Mouse (Mus musculus) CH12.LX (cell line): ENCODE measurements around the gene Gm45618. TPM values are rescaled to one million over a fixed set of nuclear protein-coding genes. Genes with fewer than 3 reads are reported as not detected.

ENCODE experiments used
- DNase-seq: peaks from one replicate; pipeline ENCODE4 v3.0.0-alpha.2; 2013; ENCODE audit errors: extremely low read depth
- H3K27ac ChIP-seq: 2 replicates; pipeline ENCODE4 v1.5.1; 2012; ENCODE audit warnings: low read depth, mild to moderate bottlenecking, control low read depth, moderate library complexity; ENCODE audit not compliant: insufficient read depth
- H3K27me3 ChIP-seq: replicated peaks from 2 replicates; pipeline ENCODE3; 2012; ENCODE audit warnings: inconsistent platforms
- H3K36me3 ChIP-seq, 2 experiments: replicated peaks in 1 of 2; 2 replicates each; pipeline versions ENCODE3 to v1.6.1; 2012; ENCODE audit warnings: inconsistent platforms in 1 of 2, low read length in 1 of 2, mild to moderate bottlenecking in 1 of 2, mixed read lengths in 1 of 2, moderate library complexity in 1 of 2; ENCODE audit not compliant: control insufficient read depth in 1 of 2, insufficient read depth in 1 of 2
- H3K4me1 ChIP-seq, 2 experiments: 2 replicates each; pipeline ENCODE4 v1.6.1; 2012; ENCODE audit warnings: inconsistent platforms in 1 of 2, moderate library complexity in 1 of 2; ENCODE audit not compliant: insufficient read depth in 2 of 2, control insufficient read depth in 1 of 2
- H3K4me2 ChIP-seq: 2 replicates; pipeline ENCODE4 v1.6.1; 2012; ENCODE audit warnings: low read depth, mild to moderate bottlenecking, control low read depth; ENCODE audit not compliant: poor library complexity, insufficient read depth, severe bottlenecking
- H3K4me3 ChIP-seq, 3 experiments: fragments of 150-350 bp in 1 of 3; sonication (generic) in 1 of 3; replicated peaks in 1 of 3; 2 replicates each; pipeline versions ENCODE3 to v1.5.1; 2011 to 2012; ENCODE audit warnings: low read depth in 2 of 3, low read length in 2 of 3, mild to moderate bottlenecking in 2 of 3, moderate library complexity in 2 of 3, control low read depth in 1 of 3, improper control_type of control experiment in 1 of 3, inconsistent platforms in 1 of 3, mixed read lengths in 1 of 3; ENCODE audit not compliant: poor library complexity in 1 of 3
- H3K79me2 ChIP-seq: replicated peaks from 2 replicates; pipeline ENCODE4 v1.6.1; 2012; ENCODE audit warnings: mild to moderate bottlenecking, moderate library complexity; ENCODE audit not compliant: control insufficient read depth, poor library complexity, insufficient read depth, severe bottlenecking; ENCODE audit errors: extremely low read depth
- H3K9ac ChIP-seq: 2 replicates; pipeline ENCODE4 v1.6.1; 2012; ENCODE audit warnings: low read depth, mild to moderate bottlenecking, control low read depth, moderate library complexity; ENCODE audit not compliant: insufficient read depth
- H3K9me3 ChIP-seq: replicated peaks from 2 replicates; pipeline ENCODE3; 2012; ENCODE audit warnings: low read length, inconsistent platforms, mixed read lengths
- CHD1 ChIP-seq: IDR thresholded peaks from 2 replicates; pipeline ENCODE4 v1.6.1; 2012; ENCODE audit warnings: low read depth, low read length, improper control_type of control experiment, inconsistent platforms
- CHD2 ChIP-seq: IDR thresholded peaks from 2 replicates; pipeline ENCODE4 v1.6.1; 2011; ENCODE audit warnings: low read length, improper control_type of control experiment
- CTCF ChIP-seq, 2 experiments: IDR thresholded peaks in 1 of 2; conservative IDR thresholded peaks in 1 of 2; 2 replicates each; pipeline ENCODE4 v1.5.1; 2011 to 2012; ENCODE audit warnings: low read depth in 2 of 2, low read length in 2 of 2, improper control_type of control experiment in 1 of 2, inconsistent platforms in 1 of 2, mild to moderate bottlenecking in 1 of 2, moderate library complexity in 1 of 2
- ELF1 ChIP-seq: IDR thresholded peaks from 2 replicates; pipeline ENCODE4 v1.6.1; 2014; ENCODE audit warnings: low read depth, mild to moderate bottlenecking, inconsistent platforms, low read length, improper control_type of control experiment
- ETS1 ChIP-seq: conservative IDR thresholded peaks from 2 replicates; pipeline ENCODE4 v1.6.1; 2012; ENCODE audit warnings: low read depth, mild to moderate bottlenecking, inconsistent platforms, low read length, improper control_type of control experiment, moderate library complexity
- GABPA ChIP-seq: IDR thresholded peaks from 2 replicates; pipeline ENCODE4 v1.6.1; 2012; ENCODE audit warnings: low read depth, low read length, improper control_type of control experiment, inconsistent platforms; ENCODE audit not compliant: insufficient replicate concordance
- MAZ ChIP-seq: IDR thresholded peaks from 2 replicates; pipeline ENCODE4 v1.6.1; 2012; ENCODE audit warnings: low read depth, mild to moderate bottlenecking, inconsistent platforms, low read length, improper control_type of control experiment, moderate library complexity
- MEF2A ChIP-seq: IDR thresholded peaks from 2 replicates; pipeline ENCODE4 v1.6.1; 2014; ENCODE audit warnings: low read depth, mild to moderate bottlenecking, inconsistent platforms, low read length, improper control_type of control experiment, borderline replicate concordance
- RAD21 ChIP-seq: IDR thresholded peaks from 2 replicates; pipeline ENCODE4 v1.6.1; 2011; ENCODE audit warnings: low read depth, mild to moderate bottlenecking, low read length, improper control_type of control experiment, moderate library complexity
- SMC3 ChIP-seq: IDR thresholded peaks from 2 replicates; pipeline ENCODE4 v1.6.1; 2011; ENCODE audit warnings: low read depth, low read length, improper control_type of control experiment
- TCF12 ChIP-seq: IDR thresholded peaks from 2 replicates; pipeline ENCODE4 v1.6.1; 2014; ENCODE audit warnings: low read depth, mild to moderate bottlenecking, inconsistent platforms, low read length, improper control_type of control experiment
- USF2 ChIP-seq: conservative IDR thresholded peaks from 2 replicates; pipeline ENCODE4 v1.6.1; 2011; ENCODE audit warnings: low read depth, low read length, improper control_type of control experiment
- ZC3H11A ChIP-seq: IDR thresholded peaks from 2 replicates; pipeline ENCODE4 v1.6.1; 2012; ENCODE audit warnings: low read depth, mild to moderate bottlenecking, inconsistent platforms, low read length, improper control_type of control experiment
- ZKSCAN1 ChIP-seq: IDR thresholded peaks from 2 replicates; pipeline ENCODE4 v1.6.1; 2012; ENCODE audit warnings: low read depth, inconsistent platforms, low read length, improper control_type of control experiment, borderline replicate concordance
- ZMIZ1 ChIP-seq: IDR thresholded peaks from 2 replicates; pipeline ENCODE4 v1.6.1; 2012; ENCODE audit warnings: low read depth, mild to moderate bottlenecking, inconsistent platforms, low read length, improper control_type of control experiment
- dilution Hi-C: fragments of 300-500 bp; cut with MboI; formaldehyde crosslinking; loops from 2 replicates; pipeline ENCODE4 v1.14.3; 2020; ENCODE audit warnings: low sequenced_read_pairs; ENCODE audit not compliant: extremely low pct_unique_long_range_greater_than_20kb, extremely low pct_ligation_motif_present
- in situ Hi-C: fragments of 300-500 bp; cut with MboI; formaldehyde crosslinking; loops from 3 replicates; pipeline ENCODE4 v1.14.3; 2019; ENCODE audit warnings: low sequenced_read_pairs, low pct_ligation_motif_present, low pct_unique_long_range_greater_than_20kb, mixed read lengths
- polyA plus RNA-seq: library from polyadenylated mRNA; unstranded; fragments of >175 nt; gene quantifications from 2 replicates; pipeline ENCODE4 v1.2.1, GENCODE M21; 2012; ENCODE audit warnings: low read depth; ENCODE audit not compliant: insufficient read length
- total RNA-seq, 2 experiments: library from RNA; depleted of rRNA; stranded (reverse); fragments of 300-350 nt in 1 of 2; fragments of >200 nt in 1 of 2; gene quantifications; 2 replicates each; pipeline ENCODE4 v1.2.3; 2012 to 2014

Gm45618 gene
- total and polyA plus RNA-seq, 3 experiments = not detected

DNA sequence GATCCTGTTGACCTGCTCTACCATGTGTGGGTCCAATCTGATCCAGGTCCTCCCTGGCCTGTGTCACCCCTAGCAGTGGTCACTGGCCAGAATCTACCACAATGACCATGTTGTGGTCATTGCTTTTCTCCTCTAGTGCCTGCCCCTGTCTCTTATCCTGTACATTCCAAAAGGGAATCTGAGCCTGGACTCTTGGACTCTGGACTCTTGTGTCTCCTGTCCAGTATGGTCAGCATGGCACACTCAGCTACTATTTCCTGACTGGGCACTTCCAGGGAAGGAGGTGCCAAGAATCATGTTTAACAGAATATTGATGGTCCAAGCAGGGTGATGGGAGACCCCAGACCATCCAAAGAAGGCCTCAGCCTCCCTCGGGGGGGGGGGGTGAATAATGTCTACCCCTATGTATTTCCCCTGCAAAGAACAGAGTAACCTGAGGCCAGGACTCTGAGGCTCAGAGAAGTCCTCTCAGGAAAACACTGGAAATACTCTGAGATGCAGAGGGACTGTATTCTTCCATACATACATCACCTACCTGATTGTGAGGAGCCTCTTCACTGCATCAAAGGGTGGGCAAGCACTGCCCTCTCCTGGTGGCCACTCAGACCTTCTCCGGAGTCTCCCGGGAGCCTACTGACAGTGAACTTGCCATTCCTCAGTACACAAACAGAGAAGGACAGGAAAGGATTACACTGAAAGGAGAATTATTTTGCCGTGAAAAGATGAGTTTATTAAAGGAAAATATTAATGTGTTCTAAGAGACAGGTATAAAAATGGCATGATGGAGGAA, 13.9 kb upstream of the Gm45618 start:
- H3K27ac ChIP-seq = no peak overlapping the region
- TF ChIP-seq CHD1 (no peak), ZC3H11A (no peak), ETS1 (no peak), CHD2 (no peak), TCF12 (no peak), ZMIZ1 (no peak), RAD21 (peak; percentile 30), MAZ (no peak), CTCF (conservative IDR thresholded peaks at IDR 0.05 in 1 of 2, IDR thresholded peaks at IDR 0.05 in 1 of 2; ENCODE audit: low read depth in 2 of 2, low read length in 2 of 2) (peak in 1 of 2 experiments; percentile 33; a peak in 1 of 4 replicates)
- H3K27me3 ChIP-seq = peaks cover 74% of the 10 kb centered on the region
- no peaks in the 10 kb centered on the region for H3K79me2 ChIP-seq
- no peak for DNase-seq
- H3K4me3 ChIP-seq = no peak overlapping the region
- H3K4me2 ChIP-seq = no peak overlapping the region
- in situ Hi-C loops (no loop called here), dilution Hi-C loops (no loop called here)
- no peaks in the 10 kb centered on the region for H3K36me3 ChIP-seq
- H3K4me1 ChIP-seq = no peaks in the 10 kb centered on the region
- H3K9ac ChIP-seq = no peak overlapping the region
- no peaks in the 10 kb centered on the region for H3K9me3 ChIP-seq

DNA sequence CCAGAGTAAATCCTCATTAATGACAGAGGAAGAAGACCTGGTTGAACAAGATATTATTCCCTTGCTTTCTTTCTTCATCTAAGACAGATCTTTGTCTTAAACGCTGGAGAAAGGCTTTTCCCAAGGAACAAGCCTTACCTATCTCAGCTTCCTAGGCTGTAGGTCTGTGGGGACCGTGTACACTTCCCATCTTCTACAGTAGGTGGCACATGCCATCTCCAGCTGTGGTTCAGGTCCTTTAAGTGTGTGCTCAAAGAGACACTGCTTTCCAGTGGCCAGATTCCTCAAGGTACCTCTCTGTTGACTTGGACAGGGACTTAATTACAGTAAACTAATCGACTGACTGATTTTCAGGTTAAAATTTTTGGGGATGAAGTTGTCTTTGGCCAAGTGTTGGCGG, 8.3 kb upstream of the Gm45618 start:
- Histone ChIP-seq H3K27me3 (peaks cover 93% of the 10 kb centered on the region), H3K27ac (no peak overlapping the region), H3K79me2 (no peaks in the 10 kb centered on the region), H3K4me3 (no peak overlapping the region), H3K9ac (no peak overlapping the region), H3K9me3 (no peaks in the 10 kb centered on the region), H3K4me2 (no peak overlapping the region), H3K4me1 (no peaks in the 10 kb centered on the region), H3K36me3 (no peaks in the 10 kb centered on the region)
- no peak for TF ChIP-seq ZKSCAN1
- TF ChIP-seq SMC3 = peak; percentile 26
- peak; percentile 15 to 49; a peak in 2 of 4 replicates for TF ChIP-seq CTCF (conservative IDR thresholded peaks at IDR 0.05 in 1 of 2, IDR thresholded peaks at IDR 0.05 in 1 of 2; ENCODE audit: low read depth in 2 of 2, low read length in 2 of 2)
- TF ChIP-seq ELF1 = no peak
- TF ChIP-seq USF2 = no peak
- TF ChIP-seq GABPA = no peak
- in situ Hi-C loops = no loop called here
- no peak for DNase-seq
- dilution Hi-C loops = no loop called here

DNA sequence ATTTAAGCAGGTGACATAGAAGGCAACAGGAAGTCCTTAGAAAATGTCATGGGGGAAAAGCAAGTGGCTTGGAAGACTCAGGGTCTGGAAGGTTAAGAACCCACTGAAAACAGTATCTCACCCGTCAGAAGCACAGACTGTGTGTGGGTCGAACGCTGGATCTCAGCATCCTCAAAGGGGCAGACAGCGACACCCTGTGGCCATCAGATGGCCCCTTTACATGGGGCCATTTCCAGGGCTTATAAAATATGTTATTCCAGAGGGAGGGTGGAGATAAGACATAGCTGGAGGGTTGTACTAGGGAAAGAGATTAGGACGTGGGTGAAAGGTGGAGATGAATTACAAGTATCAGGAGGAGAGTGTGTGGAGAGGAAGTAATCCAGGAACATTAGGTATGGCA, 897 bp downstream of the Gm45618 start:
- TF ChIP-seq MEF2A = no peak
- peak; percentile 44 for TF ChIP-seq RAD21
- peak; percentile 35 for TF ChIP-seq SMC3
- TF ChIP-seq CTCF (conservative IDR thresholded peaks at IDR 0.05 in 1 of 2, IDR thresholded peaks at IDR 0.05 in 1 of 2; ENCODE audit: low read depth in 2 of 2, low read length in 2 of 2) = peak; percentile 14 to 64; a peak in 2 of 4 replicates
- TF ChIP-seq, all 38 proteins: peak for 3
- dilution Hi-C loops (no loop called here), in situ Hi-C loops (no loop called here)
- Histone ChIP-seq H3K79me2 (no peaks in the 10 kb centered on the region), H3K9me3 (no peaks in the 10 kb centered on the region), H3K27ac (no peak overlapping the region), H3K9ac (no peak overlapping the region), H3K4me2 (no peak overlapping the region), H3K36me3 (no peaks in the 10 kb centered on the region), H3K4me3 (no peak overlapping the region), H3K4me1 (no peaks in the 10 kb centered on the region), H3K27me3 (peaks cover 78% of the 10 kb centered on the region)
- DNase-seq = no peak
